Mouse (Mus musculus) gastrocnemius, postnatal 4 days (tissue): ENCODE measurements around the gene Dmbx1. TPM values are rescaled to one million over a fixed set of nuclear protein-coding genes. Genes with fewer than 3 reads are reported as not detected.

Source experiments
- DNase-seq, 2 experiments: peaks; one replicate each; pipeline ENCODE4 v3.0.0; 2021 to 2022; ENCODE audit warnings: low spot score in 2 of 2, mixed read lengths in 2 of 2
- total RNA-seq, 2 experiments: library from RNA; stranded (reverse); gene quantifications; 2 replicates each; pipeline ENCODE4 v1.2.3; 2021

The Dmbx1 gene
- total RNA-seq, 2 experiments from 2014 or later = not detected

DNA sequence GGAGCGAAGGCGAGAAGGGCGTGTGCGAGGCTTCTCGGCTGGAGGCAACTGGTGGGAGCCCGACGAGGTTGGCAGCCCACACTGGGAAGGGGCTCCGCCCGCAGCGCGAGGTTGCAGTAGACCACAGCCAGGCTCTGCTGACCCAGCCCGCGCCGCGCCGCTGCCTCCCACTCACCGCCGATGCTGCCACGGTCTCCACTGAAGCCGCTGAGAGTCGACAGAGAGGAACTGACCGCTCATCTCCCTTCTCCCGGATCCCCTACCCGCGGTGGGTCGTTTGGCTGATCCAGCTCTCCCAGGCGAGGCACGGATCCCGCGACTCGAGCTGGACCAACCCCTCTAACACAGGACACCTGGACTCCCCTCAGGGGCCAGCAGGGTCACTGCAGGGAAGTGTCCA is 49.2 kb downstream of the Dmbx1 start, which contains the start of gene 6430628N08Rik:
TSS of gene 6430628N08Rik (plus strand) at position 113 of the 400 bp plus-strand sequence.
- no peak for DNase-seq

- DNase-seq = no peak
These were observed 49.7 kb downstream of the Dmbx1 start for GRCm38 (mm10) chr4:115890066-115890465.

DNA sequence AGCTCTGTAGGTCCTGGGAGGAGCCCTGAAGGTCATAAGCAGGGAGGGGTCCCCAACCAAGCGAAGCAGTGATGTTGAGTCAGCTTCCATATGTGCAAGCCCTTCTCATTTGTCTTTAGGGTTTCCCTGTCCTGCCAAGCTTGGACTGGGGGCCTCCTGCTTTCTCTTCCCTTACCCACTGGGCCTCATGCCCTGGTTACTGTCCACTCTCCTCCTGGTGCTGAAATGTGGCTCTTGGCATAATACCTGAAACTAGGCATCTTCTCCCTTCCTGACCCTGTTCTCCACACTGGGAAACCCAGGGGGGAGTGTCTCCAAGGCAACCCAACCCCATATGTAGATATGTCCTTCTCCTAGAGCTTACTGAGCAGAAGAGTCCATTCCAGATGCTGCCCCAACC is 52.9 kb downstream of the Dmbx1 start:
- no peak for DNase-seq

- no peak for DNase-seq
These were observed 53.9 kb downstream of the Dmbx1 start for GRCm38 (mm10) chr4:115885846-115886245.

DNA sequence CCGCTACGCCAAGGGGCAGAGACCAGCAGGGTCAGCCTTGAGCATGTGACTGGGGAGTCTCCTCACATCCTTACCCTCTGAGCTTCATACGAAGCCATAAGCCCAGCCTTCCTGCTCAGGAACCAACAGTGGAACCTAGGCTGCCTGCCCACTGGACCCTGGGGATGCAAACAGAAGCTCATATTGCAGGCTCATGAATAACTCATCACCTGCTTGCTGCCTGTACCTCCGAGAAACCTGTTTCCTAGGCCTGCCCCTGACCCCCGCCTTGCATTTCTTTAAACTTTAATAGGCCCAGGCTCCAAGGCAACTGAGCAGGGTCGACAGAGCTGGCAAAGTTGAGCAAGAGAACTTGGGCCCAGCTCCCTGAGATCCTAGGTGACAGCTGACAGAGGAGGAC is 55.7 kb downstream of the Dmbx1 start, which contains the start of gene Kncn:
TSS of gene Kncn (plus strand) at position 379 of the 400 bp plus-strand sequence.
- DNase-seq = no peak

DNA sequence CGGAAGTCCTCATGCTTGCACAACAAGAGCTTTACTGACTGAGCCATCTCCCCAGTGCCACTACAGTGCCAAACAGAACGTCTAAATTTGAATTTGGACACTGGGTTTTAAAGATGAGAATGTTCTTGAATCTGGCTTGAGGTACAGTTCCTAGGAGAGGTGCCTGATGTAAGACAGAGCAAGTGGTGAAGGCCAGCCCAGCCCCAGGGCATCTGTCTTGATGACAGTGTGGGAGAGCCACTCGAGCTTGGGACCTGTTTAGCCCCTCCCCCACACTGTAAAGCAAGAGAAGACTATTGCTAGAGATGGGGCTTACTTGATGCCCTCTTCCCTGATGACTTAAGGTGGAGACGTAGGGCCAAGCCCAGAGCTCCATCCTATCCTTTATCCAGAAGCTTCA is 57.5 kb downstream of the Dmbx1 start:
- no peak for DNase-seq

DNA sequence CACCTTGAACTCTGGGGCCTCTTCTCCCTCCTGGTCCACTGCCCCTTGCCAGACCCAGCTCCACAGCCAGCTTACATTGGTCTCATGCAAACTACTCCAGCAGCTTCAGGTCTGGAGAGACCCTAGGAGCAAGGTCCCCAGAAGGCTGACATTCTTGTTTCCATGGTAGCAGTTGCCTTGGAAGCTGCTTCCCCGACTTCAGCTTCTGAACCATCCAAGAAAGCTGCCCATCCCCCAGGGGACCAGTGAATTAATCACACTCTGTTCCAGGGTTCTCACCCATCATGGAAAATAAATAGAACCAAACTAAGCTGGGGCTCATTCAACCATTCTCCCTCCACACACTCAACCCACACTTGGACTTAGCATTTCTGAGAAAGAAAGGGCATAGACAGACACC is 58.5 kb downstream of the Dmbx1 start:
- no peak for DNase-seq

DNA sequence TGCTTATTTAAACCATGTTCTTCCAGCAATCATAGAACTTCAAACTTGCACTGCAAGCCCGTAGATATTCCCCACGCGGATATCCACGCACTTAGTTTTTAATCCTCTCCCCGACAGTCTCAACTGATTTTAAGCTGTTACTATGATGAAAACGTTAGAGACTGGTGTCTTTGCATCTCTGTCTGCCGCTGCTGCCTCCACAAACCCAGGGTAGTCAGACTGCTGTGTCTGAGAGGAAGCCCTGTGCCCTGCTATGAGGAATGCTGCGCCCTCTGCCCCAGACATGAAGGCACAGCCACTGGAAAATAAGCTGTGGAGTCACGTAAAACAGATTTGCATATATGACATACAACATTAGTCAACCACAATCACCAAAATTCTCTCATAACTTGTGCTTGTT is 60.9 kb downstream of the Dmbx1 start:
- DNase-seq = no peak

GRCm38 (mm10) chr4:115878216-115878678 is 61.5 kb downstream of the Dmbx1 start:
- DNase-seq = no peak

GRCm38 (mm10) chr4:115873231-115873630 is 66.5 kb downstream of the Dmbx1 start:
- DNase-seq = no peak

- DNase-seq = no peak
These were observed 70.1 kb downstream of the Dmbx1 start for GRCm38 (mm10) chr4:115869512-115870210.

Other genes with a start within 250 kb of the Dmbx1 start
- 10 to 100 TPM; 36.5 to 40.3 TPM for gene Efcab14, start 202.2 kb downstream of the Dmbx1 start, total RNA-seq
- 1 to 10 TPM; 1.0 to 1.1 TPM for gene Tex38, start 158.9 kb downstream of the Dmbx1 start, total RNA-seq
- gene Atpaf1, start 155.1 kb downstream of the Dmbx1 start, total RNA-seq = 10 to 100 TPM; 30.3 to 32.0 TPM
- 1 to 10 TPM; 5.5 to 8.1 TPM for gene Mob3c, start 111.8 kb downstream of the Dmbx1 start, total RNA-seq
- 10 to 100 TPM; 45.8 to 47.8 TPM for gene Mknk1, start 100.7 kb downstream of the Dmbx1 start, total RNA-seq
- not detected for gene Kncn, start 55.5 kb downstream of the Dmbx1 start, total RNA-seq
- not detected for gene 6430628N08Rik, start 49.3 kb downstream of the Dmbx1 start, total RNA-seq
- gene Faah, start 78.0 kb upstream of the Dmbx1 start, total RNA-seq = under 1 TPM; 0.15 to 0.57 TPM
- gene Nsun4, start 114.0 kb upstream of the Dmbx1 start, total RNA-seq = 10 to 100 TPM; 15.0 TPM
- 100 to 1,000 TPM; 735 to 767 TPM for gene Uqcrh, start 135.1 kb upstream of the Dmbx1 start, total RNA-seq
- 10 to 100 TPM; 44.2 to 44.8 TPM for gene Lrrc41, start 135.3 kb upstream of the Dmbx1 start, total RNA-seq
- gene Rad54l, start 183.8 kb upstream of the Dmbx1 start, total RNA-seq = 1 to 10 TPM; 5.3 to 6.6 TPM
- 10 to 100 TPM; 56.4 to 56.9 TPM for gene Pomgnt1, start 183.9 kb upstream of the Dmbx1 start, total RNA-seq
- gene Lurap1, start 211.4 kb upstream of the Dmbx1 start, total RNA-seq = 1 to 10 TPM; 6.8 to 7.6 TPM
- not detected for gene Tspan1, start 227.7 kb upstream of the Dmbx1 start, total RNA-seq
- gene 1700042G07Rik, start 233.4 kb upstream of the Dmbx1 start, total RNA-seq = not detected
- not detected for gene Gm49337, start 233.5 kb upstream of the Dmbx1 start, total RNA-seq